Mouse (Mus musculus): ENCODE measurements around the gene Shprh. TPM values are rescaled to one million over a fixed set of nuclear protein-coding genes. Genes with fewer than 3 reads are reported as not detected.
"Not testable (repeated sequence)": the region's sequence is repeated elsewhere in the genome, so short reads cannot be mapped to it uniquely, and the experiment has no call there.

Gene Shprh
- polyA plus RNA-seq, 1 experiment from 2014 or later, result 10.0 TPM

DNA sequence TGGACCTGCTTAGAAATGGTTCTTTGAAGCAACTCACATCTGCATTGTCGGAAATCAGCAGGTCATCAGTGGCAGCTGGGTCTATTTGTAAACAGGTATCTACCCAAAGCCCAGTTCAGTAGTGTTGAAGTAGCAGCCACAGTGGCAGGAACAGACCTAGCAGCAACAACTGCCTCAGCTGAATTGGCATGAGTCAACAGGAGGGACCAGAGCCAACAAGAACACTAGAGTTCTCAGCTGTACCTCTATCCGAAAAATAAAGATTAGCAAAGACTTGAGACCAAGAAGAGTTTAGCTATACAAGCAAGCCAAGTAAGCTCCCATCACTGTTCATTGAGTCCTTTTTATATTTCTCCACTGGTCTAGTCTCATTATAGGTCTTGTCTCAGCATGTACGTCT lies 99.0 kb downstream of the Shprh start:
- no peaks in the 10 kb centered on the region for H3K9me3 ChIP-seq
- peaks cover 13% of the 10 kb centered on the region for H3K4me1 ChIP-seq
- no peak overlapping the region for H3K9ac ChIP-seq
- 75% methylated on average over 3 of the region's 3 CpGs for WGBS
- ATAC-seq (ENCODE audit: extremely low read depth, insufficient number of reproducible peaks, low FRiP score, low TSS enrichment), result no peak
- H3K4me3 ChIP-seq, result no peak overlapping the region
- no peaks in the 10 kb centered on the region for H3K36me3 ChIP-seq
- no peak overlapping the region for H3K27ac ChIP-seq (replicated peaks)
- H3K27me3 ChIP-seq (replicated peaks), result no peaks in the 10 kb centered on the region
- no peak overlapping the region for H3K4me2 ChIP-seq

DNA sequence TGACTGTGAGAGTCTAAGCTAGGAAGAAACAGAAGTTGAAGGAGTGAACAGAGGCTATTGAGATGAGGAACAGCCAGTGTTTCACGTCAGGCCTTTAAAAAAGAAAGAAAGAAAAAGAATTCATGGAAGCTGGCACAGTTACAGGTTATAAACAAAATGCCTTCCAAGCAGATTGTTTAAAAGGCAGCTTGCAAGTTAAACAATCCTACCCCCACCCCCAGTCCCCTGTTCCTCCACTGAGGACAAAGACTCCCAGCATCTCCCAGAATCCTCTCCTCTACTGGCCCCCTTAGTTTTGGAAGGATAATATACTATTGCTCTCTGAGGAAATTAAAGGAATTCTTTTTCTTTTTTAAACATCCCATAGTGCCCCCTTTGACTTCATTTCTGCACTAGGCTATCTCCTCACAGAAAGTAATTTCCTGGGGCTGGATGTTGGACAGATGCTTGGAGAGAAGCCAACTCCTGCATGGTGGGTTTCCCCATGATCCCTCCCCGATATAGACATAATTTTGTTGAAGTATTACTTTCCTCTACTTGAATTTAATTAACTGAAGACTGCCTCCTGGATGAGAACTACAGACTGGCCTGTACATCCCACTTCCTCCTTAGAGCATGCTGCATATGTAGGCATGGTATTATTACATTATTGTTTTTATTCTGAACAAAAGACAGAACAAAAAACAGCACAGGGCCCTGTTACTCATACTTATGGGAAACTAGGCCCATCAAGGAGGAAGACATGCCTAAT lies 101.2 kb downstream of the Shprh start:
- Histone ChIP-seq H3K4me2 (no peak overlapping the region), H3K9me3 (no peaks in the 10 kb centered on the region), H3K4me3 (no peak overlapping the region), H3K36me3 (no peaks in the 10 kb centered on the region), H3K27ac (replicated peaks) (no peak overlapping the region; the same call in 1 of the 2 replicates), H3K4me1 (peaks cover 6% of the 10 kb centered on the region; the same call in 1 of the 2 replicates), H3K27me3 (replicated peaks) (no peaks in the 10 kb centered on the region), H3K9ac (no peak overlapping the region)
- 53% methylated on average over 2 of the region's 2 CpGs for WGBS
- no peak for ATAC-seq (ENCODE audit: extremely low read depth, insufficient number of reproducible peaks, low FRiP score, low TSS enrichment)

DNA sequence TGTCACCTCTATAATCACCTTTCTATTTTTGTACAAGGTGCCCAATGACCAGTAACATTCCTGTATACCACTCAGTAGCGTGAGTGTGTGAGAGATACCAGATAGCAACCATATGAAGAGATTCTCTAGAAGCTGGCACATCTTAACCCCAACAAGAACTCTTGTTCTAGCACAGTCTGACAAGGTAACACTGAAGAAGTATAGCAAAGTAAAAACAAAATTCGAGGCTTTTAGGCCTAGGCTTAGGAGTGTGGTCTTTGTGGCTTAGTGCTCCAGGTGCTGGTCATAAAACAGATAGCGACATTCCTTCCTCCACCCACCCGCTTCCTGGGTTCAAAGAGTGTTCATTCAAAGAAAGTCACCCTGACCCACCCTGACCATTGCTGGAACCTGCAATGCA lies 104.4 kb downstream of the Shprh start:
- H3K9ac ChIP-seq; H3K27me3 ChIP-seq (replicated peaks); H3K27ac ChIP-seq (replicated peaks); H3K4me1 ChIP-seq; H3K9me3 ChIP-seq; H3K36me3 ChIP-seq; H3K4me3 ChIP-seq; ATAC-seq (ENCODE audit: extremely low read depth, insufficient number of reproducible peaks, low FRiP score, low TSS enrichment); H3K4me2 ChIP-seq: not testable (repeated sequence)
- 71% methylated on average over 4 of the region's 4 CpGs for WGBS

DNA sequence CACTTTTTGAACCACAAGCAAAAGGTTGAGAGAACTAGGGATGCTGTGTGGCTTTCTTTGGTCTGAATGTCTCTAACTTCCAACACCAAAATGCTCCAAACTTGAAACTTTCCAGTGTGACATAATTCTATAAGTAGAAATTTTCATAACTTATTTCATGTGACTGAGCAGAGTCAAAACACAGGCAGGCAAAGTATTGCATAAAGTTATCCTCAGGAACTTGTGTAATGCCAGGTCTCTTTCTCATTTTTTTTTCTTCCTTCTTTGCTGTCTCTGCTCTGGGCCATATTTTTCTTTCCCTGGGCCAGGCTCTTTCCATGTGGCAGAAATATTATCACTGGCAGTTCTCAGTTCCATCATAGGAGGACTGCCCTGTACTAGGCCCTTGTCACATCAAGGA lies 110.9 kb downstream of the Shprh start:
- H3K36me3 ChIP-seq, result no peaks in the 10 kb centered on the region
- no peak for ATAC-seq (ENCODE audit: extremely low read depth, insufficient number of reproducible peaks, low FRiP score, low TSS enrichment)
- no peak overlapping the region for H3K4me3 ChIP-seq

DNA sequence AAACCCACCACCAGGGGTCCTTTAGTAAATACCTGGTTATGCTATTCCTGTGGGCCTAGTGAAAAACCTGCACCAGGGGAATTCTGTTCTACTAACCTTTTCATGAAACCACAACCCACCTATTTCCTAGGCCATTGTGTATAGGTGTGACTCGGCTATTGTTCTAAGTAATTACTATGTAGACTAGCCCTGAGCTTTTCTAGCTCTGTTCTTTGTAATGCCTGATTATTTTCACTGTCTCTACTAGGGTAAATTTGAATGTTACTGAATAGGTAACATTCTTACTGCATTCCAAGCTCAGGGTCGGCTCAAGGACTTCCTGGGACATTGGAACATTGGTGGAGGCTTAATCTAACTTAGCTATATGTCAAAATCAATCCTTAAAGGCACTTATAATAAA lies 113.1 kb downstream of the Shprh start:
- H3K27me3 ChIP-seq (replicated peaks); ATAC-seq (ENCODE audit: extremely low read depth, insufficient number of reproducible peaks, low FRiP score, low TSS enrichment); H3K27ac ChIP-seq (replicated peaks): not testable (repeated sequence)

More for the DNA sequence above, 110.9 kb downstream of the Shprh start:
- Histone ChIP-seq H3K4me1 (no peaks in the 10 kb centered on the region), H3K9me3 (0 out of 2 replicates have a peak, but pooled peaks cover 4% of the 10 kb centered on the region), H3K27me3 (replicated peaks) (no peaks in the 10 kb centered on the region), H3K9ac (no peak overlapping the region), H3K27ac (replicated peaks) (no peak overlapping the region), H3K4me2 (no peak overlapping the region)

DNA sequence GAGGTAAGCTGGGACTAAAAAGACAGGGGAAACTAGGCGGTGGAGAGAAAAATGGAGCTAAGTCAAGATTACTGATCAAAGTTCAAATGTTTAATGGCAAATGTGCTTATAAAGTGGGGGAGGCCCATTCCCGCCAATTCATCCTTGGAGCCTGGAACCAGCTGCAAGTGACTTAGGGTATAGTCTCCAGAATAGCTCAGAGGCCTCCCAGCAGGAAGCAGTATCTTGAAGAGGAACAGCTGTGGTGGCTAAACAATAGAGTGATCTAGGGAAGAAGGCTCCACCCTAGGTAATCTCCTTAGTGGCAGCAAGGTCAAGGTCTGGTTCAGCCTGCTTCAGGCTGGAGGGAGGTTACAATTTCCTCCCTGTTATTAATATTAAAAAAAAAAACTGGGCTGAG lies 114.6 kb downstream of the Shprh start:
- WGBS, result 81% methylated on average over 2 of the region's 2 CpGs
- not testable (repeated sequence) for H3K27ac ChIP-seq (replicated peaks); H3K9ac ChIP-seq

More for the DNA sequence above, 113.1 kb downstream of the Shprh start:
- 62% methylated on average over 2 of the region's 2 CpGs for WGBS
- H3K9me3 ChIP-seq, H3K36me3 ChIP-seq, H3K4me3 ChIP-seq, H3K9ac ChIP-seq, H3K4me2 ChIP-seq, H3K4me1 ChIP-seq: not testable (repeated sequence)

More for the DNA sequence above, 114.6 kb downstream of the Shprh start:
- H3K27me3 ChIP-seq (replicated peaks); H3K36me3 ChIP-seq; H3K4me2 ChIP-seq; ATAC-seq (ENCODE audit: extremely low read depth, insufficient number of reproducible peaks, low FRiP score, low TSS enrichment); H3K4me3 ChIP-seq; H3K9me3 ChIP-seq; H3K4me1 ChIP-seq: not testable (repeated sequence)

Other genes starting within 250 kb of the Shprh start
- gene Grm1, start 67.1 kb upstream of the Shprh start, polyA plus RNA-seq (2015; fragmentation: Nextera tagmentation; extraction: Ambion mirVana), result 0.04 and 0.09 TPM in 2 replicates
- 33.0 and 35.8 TPM in 2 replicates for gene Fbxo30, start 131.9 kb downstream of the Shprh start, polyA plus RNA-seq (2015; fragmentation: Nextera tagmentation; extraction: Ambion mirVana)
- 0.82 and 0.99 TPM in 2 replicates for gene Epm2a, start 194.0 kb downstream of the Shprh start, polyA plus RNA-seq (2015; fragmentation: Nextera tagmentation; extraction: Ambion mirVana)

Data from heart, embryonic 13.5 days (tissue).